Mouse (Mus musculus): ENCODE measurements around the gene Cfap206. TPM values are rescaled to one million over a fixed set of nuclear protein-coding genes. Genes with fewer than 3 reads are reported as not detected.

Cfap206 gene
- polyA plus RNA-seq, 1 experiment from 2014 or later = 0.75 TPM

DNA sequence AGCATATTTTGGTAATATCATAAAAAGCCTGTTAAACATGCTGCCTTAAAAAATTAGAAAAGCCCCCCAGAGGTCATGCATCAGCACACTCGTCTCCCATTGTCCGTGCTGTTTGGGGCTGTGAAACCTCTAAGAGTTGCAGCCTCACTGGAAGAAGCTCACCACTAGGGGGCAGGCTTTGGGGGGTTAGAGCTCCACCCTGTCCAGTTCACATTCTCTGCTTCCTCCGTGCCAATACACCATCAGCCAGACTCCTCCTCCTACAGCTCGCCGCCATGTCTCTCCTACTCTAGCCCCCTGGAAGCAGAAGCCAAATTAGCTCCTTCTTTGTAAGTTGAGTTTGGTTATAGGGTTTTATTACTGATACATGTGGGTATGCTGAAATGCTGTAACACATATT, 28.5 kb downstream of the Cfap206 start:
- H3K27me3 ChIP-seq (ENCODE audit: control insufficient read depth, insufficient read depth, low read length) = no peaks in the 10 kb centered on the region
- H3K4me2 ChIP-seq (replicated peaks; ENCODE audit: low read depth, low read length) = no peak overlapping the region
- 63% methylated on average over 5 of the region's 5 CpGs for WGBS
- ATAC-seq (ENCODE audit: insufficient number of reproducible peaks, insufficient read depth, low FRiP score, low read depth) = no peak
- no peak overlapping the region for H3K4me3 ChIP-seq (ENCODE audit: low read depth, low read length)
- H3K9ac ChIP-seq (replicated peaks; ENCODE audit: low read depth, low read length) = no peak overlapping the region
- H3K36me3 ChIP-seq (ENCODE audit: control insufficient read depth, insufficient read depth, low read length) = no peaks in the 10 kb centered on the region
- H3K27ac ChIP-seq (ENCODE audit: low read length) = no peak overlapping the region
- H3K9me3 ChIP-seq (ENCODE audit: control insufficient read depth, low read depth, low read length) = no peaks in the 10 kb centered on the region
- H3K4me1 ChIP-seq (ENCODE audit: control insufficient read depth, insufficient read depth, low read length) = no peaks in the 10 kb centered on the region

DNA sequence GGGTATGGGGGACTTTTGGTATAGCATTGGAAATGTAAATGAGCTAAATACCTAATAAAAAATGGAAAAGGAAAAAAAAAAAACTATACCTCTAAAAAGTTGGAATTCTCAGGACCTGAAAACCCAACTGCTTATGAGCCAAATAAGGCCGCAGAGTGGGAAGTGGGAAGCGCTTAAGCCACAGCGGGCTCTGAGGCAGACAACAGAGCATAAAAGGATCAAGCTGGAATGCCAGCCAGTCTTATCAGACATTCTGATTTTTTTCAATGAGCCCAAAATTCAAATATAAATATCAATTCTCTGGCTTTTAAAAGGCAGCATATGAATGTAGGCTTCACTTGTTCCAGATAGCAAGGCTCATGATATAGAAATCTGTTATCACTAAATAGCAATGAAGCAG, 42.0 kb downstream of the Cfap206 start:
- Histone ChIP-seq H3K4me2 (replicated peaks; ENCODE audit: low read depth, low read length) (peak overlapping the region; percentile 45; the same call in 1 of the 2 replicates), H3K9me3 (ENCODE audit: control insufficient read depth, low read depth, low read length) (no peaks in the 10 kb centered on the region), H3K4me1 (ENCODE audit: control insufficient read depth, insufficient read depth, low read length) (no peaks in the 10 kb centered on the region), H3K4me3 (ENCODE audit: low read depth, low read length) (no peak overlapping the region), H3K9ac (replicated peaks; ENCODE audit: low read depth, low read length) (no peak overlapping the region), H3K27ac (ENCODE audit: low read length) (no peak overlapping the region), H3K36me3 (ENCODE audit: control insufficient read depth, insufficient read depth, low read length) (no peaks in the 10 kb centered on the region), H3K27me3 (ENCODE audit: control insufficient read depth, insufficient read depth, low read length) (no peaks in the 10 kb centered on the region)
- whole genome bisulfite sequencing = 77% methylated on average over 3 of the region's 3 CpGs
- no peak for ATAC-seq (ENCODE audit: insufficient number of reproducible peaks, insufficient read depth, low FRiP score, low read depth)

DNA sequence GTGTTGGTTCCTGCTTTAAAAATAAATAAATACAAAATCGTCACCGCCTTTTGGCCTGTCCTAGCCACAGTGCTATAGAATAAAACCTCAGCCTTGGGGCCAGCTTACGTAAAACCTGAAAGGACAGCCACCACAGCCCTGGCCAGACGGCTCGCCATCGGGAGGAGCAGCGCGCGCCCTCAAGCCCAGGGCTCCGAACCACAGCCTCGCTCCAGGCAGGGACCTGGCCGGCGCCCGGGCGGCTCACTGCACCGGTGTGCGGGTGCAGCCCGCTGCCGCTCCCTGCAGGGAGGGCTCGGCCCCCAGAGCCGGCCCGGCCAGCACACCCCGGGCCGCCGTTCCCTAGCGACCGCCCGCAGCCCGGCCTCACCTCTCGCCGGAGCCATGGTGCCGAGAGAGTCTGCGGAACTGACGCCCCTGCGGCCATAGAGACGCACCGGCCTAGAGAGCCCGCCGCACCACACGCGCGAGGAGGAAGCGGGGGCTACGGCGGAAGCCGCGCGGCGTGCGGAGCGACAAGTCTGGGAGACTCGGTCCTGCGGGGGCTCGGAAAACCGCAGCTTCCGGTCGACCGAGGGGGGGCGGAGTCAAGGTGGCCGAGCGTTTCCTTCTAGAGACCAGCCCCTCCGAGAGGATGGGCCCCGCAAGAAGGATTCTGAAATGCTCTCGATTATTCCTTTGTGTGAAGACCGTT, 43.0 kb downstream of the Cfap206 start, which contains the start of gene Slc35a1:
Gene Slc35a1 (minus strand): TSS at position 565 of the 694 bp plus-strand sequence.
- peak; percentile 96 for ATAC-seq (ENCODE audit: insufficient number of reproducible peaks, insufficient read depth, low FRiP score, low read depth)
- peak within 1 kb of the TSS; percentile 45 for H3K4me2 ChIP-seq (replicated peaks; ENCODE audit: low read depth, low read length)
- H3K36me3 ChIP-seq (ENCODE audit: control insufficient read depth, insufficient read depth, low read length) = no peaks in the 10 kb centered on the region
- H3K9me3 ChIP-seq (ENCODE audit: control insufficient read depth, low read depth, low read length) = no peaks in the 10 kb centered on the region
- no peaks in the 10 kb centered on the region for H3K4me1 ChIP-seq (ENCODE audit: control insufficient read depth, insufficient read depth, low read length)
- peak within 1 kb of the TSS; percentile 71 for H3K9ac ChIP-seq (replicated peaks; ENCODE audit: low read depth, low read length)
- no peaks in the 10 kb centered on the region for H3K27me3 ChIP-seq (ENCODE audit: control insufficient read depth, insufficient read depth, low read length)
- under 1% methylated on average over 65 of the region's 65 CpGs for WGBS
- H3K27ac ChIP-seq (ENCODE audit: low read length) = peak within 1 kb of the TSS; percentile 93
- H3K4me3 ChIP-seq (ENCODE audit: low read depth, low read length) = peak within 1 kb of the TSS; percentile 72

DNA sequence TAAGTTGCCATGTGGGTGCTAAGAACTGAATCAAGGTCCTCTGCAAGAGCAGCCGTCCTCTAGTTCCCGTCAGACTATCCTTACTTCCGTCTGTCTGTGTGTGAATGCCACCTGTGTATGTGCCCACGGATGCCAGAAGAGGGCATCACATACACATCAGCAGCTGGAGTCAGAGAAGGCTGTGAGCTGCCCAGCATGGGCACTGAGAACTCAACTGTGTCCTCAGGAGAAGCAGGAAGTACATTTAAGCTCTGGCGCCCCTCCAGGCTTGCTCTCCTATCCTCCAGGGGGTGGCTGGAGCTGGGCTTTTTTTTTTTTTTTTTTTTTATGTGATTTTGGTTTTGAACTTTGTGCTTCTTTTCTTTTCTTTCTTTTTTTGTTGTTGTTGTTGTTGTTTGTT, 49.5 kb downstream of the Cfap206 start:
- Histone ChIP-seq H3K27ac (ENCODE audit: low read length) (no peak overlapping the region), H3K9ac (replicated peaks; ENCODE audit: low read depth, low read length) (no peak overlapping the region), H3K9me3 (ENCODE audit: control insufficient read depth, low read depth, low read length) (no peaks in the 10 kb centered on the region), H3K27me3 (ENCODE audit: control insufficient read depth, insufficient read depth, low read length) (no peaks in the 10 kb centered on the region), H3K4me3 (ENCODE audit: low read depth, low read length) (no peak overlapping the region), H3K4me2 (replicated peaks; ENCODE audit: low read depth, low read length) (no peak overlapping the region), H3K36me3 (ENCODE audit: control insufficient read depth, insufficient read depth, low read length) (peaks cover 9% of the 10 kb centered on the region), H3K4me1 (ENCODE audit: control insufficient read depth, insufficient read depth, low read length) (no peaks in the 10 kb centered on the region)
- no peak for ATAC-seq (ENCODE audit: insufficient number of reproducible peaks, insufficient read depth, low FRiP score, low read depth)
- WGBS = 91% methylated on average over 5 of the region's 5 CpGs

DNA sequence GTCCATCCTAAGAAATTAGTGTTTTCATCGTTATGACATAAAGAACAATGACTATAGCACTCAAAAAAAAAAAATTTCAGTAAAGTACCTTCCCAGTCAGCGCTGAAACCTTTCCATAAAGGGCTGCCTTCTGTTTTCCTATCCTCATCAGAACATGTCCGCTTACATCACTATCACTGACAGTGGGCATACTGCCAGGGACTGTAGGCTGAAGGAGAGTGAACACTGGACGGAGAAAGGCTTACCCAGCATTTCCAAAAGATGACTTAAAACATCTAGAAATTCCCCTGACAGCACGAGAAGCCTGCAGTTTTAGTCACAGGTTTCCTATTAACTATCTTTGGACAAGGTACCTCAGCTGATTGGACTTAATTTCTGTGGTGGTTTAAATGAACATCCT, 56.3 kb downstream of the Cfap206 start:
- no peak overlapping the region for H3K27ac ChIP-seq (ENCODE audit: low read length)
- no peak for ATAC-seq (ENCODE audit: insufficient number of reproducible peaks, insufficient read depth, low FRiP score, low read depth)
- no peak overlapping the region for H3K4me3 ChIP-seq (ENCODE audit: low read depth, low read length)
- no peaks in the 10 kb centered on the region for H3K4me1 ChIP-seq (ENCODE audit: control insufficient read depth, insufficient read depth, low read length)
- H3K4me2 ChIP-seq (replicated peaks; ENCODE audit: low read depth, low read length) = no peak overlapping the region
- no peak overlapping the region for H3K9ac ChIP-seq (replicated peaks; ENCODE audit: low read depth, low read length)
- WGBS = 85% methylated on average over 5 of the region's 5 CpGs
- H3K27me3 ChIP-seq (ENCODE audit: control insufficient read depth, insufficient read depth, low read length) = no peaks in the 10 kb centered on the region
- H3K9me3 ChIP-seq (ENCODE audit: control insufficient read depth, low read depth, low read length) = no peaks in the 10 kb centered on the region
- peaks cover 28% of the 10 kb centered on the region for H3K36me3 ChIP-seq (ENCODE audit: control insufficient read depth, insufficient read depth, low read length)

DNA sequence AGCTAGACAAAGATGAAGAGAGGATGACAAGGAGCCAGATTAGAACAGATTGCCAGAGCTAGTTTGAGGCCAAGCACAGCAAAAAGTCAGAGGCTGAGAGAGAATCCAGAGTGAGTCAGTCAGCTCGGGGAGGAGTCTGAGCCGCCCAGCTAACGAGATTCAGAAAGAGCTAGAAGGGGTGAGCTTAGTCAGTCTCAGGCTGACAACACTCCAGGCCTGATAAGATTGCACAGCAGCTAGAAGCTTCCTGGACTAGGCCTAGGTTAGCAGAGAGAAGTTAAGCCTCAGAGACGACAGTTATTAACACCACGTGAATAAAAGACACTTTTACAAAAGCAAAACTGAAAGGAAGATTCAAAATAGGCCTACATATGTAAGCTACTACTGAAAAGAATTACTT, 62.1 kb downstream of the Cfap206 start:
- no peak for ATAC-seq (ENCODE audit: insufficient number of reproducible peaks, insufficient read depth, low FRiP score, low read depth)
- Histone ChIP-seq H3K9ac (replicated peaks; ENCODE audit: low read depth, low read length) (no peak overlapping the region), H3K4me3 (ENCODE audit: low read depth, low read length) (no peak overlapping the region), H3K27ac (ENCODE audit: low read length) (no peak overlapping the region), H3K4me1 (ENCODE audit: control insufficient read depth, insufficient read depth, low read length) (no peaks in the 10 kb centered on the region), H3K4me2 (replicated peaks; ENCODE audit: low read depth, low read length) (no peak overlapping the region), H3K27me3 (ENCODE audit: control insufficient read depth, insufficient read depth, low read length) (no peaks in the 10 kb centered on the region), H3K9me3 (ENCODE audit: control insufficient read depth, low read depth, low read length) (no peaks in the 10 kb centered on the region), H3K36me3 (ENCODE audit: control insufficient read depth, insufficient read depth, low read length) (peaks cover 42% of the 10 kb centered on the region)
- 92% methylated on average over 5 of the region's 5 CpGs for WGBS

DNA sequence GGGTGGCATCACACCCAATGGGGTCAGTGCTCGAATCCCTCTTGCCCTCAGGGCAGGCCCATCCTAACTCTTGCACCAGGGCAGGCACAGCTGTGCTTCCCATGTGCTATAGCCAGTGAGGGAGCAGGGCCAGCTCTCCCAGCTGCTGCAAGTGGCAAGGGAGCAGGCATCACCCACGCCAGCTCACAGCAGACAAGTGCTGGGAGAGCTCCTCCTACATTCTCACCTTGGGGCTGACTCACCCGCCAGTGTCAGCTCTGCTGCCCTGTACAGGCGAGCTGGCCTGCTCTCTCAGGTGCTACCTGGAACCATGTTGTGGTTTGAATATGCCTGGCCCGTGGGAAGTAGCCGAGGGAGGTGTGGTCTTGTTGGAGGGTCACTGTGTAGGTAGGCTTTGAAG, 68.1 kb downstream of the Cfap206 start:
- no peaks in the 10 kb centered on the region for H3K27me3 ChIP-seq (ENCODE audit: control insufficient read depth, insufficient read depth, low read length)
- no peaks in the 10 kb centered on the region for H3K9me3 ChIP-seq (ENCODE audit: control insufficient read depth, low read depth, low read length)
- H3K4me3 ChIP-seq (ENCODE audit: low read depth, low read length) = no peak overlapping the region
- no peak overlapping the region for H3K9ac ChIP-seq (replicated peaks; ENCODE audit: low read depth, low read length)
- ATAC-seq (ENCODE audit: insufficient number of reproducible peaks, insufficient read depth, low FRiP score, low read depth) = no peak
- no peak overlapping the region for H3K27ac ChIP-seq (ENCODE audit: low read length)
- H3K4me1 ChIP-seq (ENCODE audit: control insufficient read depth, insufficient read depth, low read length) = no peaks in the 10 kb centered on the region
- no peak overlapping the region for H3K4me2 ChIP-seq (replicated peaks; ENCODE audit: low read depth, low read length)
- H3K36me3 ChIP-seq (ENCODE audit: control insufficient read depth, insufficient read depth, low read length) = peaks cover 33% of the 10 kb centered on the region
- WGBS = 83% methylated on average over 6 of the region's 6 CpGs

DNA sequence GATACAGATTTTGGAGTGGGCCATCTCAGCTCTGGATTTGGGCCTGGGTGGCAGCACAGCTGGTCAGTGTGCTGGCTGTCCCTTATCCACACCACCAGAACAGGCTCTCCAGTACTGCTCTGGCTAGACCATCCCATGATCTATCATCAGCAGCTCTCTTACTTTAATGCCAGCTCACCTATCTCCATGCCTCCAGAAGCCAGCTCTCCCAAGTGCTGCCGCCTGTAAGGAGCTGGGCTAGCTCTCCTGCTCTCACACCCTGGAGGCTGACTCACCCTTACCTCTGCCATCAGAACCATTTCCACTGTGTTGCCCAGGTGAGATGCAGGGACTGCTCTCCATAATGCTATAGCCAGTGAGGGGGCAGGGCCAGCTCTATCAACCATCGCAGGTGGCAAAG, 68.5 kb downstream of the Cfap206 start:
- Histone ChIP-seq H3K4me3 (ENCODE audit: low read depth, low read length) (no peak overlapping the region), H3K27me3 (ENCODE audit: control insufficient read depth, insufficient read depth, low read length) (no peaks in the 10 kb centered on the region), H3K36me3 (ENCODE audit: control insufficient read depth, insufficient read depth, low read length) (peaks cover 29% of the 10 kb centered on the region), H3K27ac (ENCODE audit: low read length) (no peak overlapping the region), H3K9me3 (ENCODE audit: control insufficient read depth, low read depth, low read length) (no peaks in the 10 kb centered on the region), H3K4me2 (replicated peaks; ENCODE audit: low read depth, low read length) (no peak overlapping the region), H3K9ac (replicated peaks; ENCODE audit: low read depth, low read length) (no peak overlapping the region), H3K4me1 (ENCODE audit: control insufficient read depth, insufficient read depth, low read length) (no peaks in the 10 kb centered on the region)
- no peak for ATAC-seq (ENCODE audit: insufficient number of reproducible peaks, insufficient read depth, low FRiP score, low read depth)
- 83% methylated on average over 2 of the region's 2 CpGs for WGBS

DNA sequence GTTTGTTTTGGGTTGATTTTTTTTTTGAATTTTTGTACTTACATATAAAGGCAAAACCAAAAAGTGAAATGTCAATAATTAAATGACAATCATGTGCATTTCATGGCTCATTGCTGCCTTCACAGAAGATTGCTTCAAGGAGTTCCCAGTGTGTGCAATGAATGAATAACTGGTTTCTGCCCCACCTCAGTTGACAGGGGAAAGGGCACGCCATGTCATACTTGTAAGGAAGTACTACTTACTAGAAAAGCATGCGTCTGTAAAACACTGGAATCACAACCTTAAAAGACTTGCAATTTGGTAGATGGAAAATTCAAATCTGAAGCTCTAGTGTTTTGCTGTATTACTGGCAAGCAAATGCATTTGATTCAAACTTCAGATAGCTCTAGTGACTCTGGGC, 71.0 kb downstream of the Cfap206 start:
- Histone ChIP-seq H3K27ac (ENCODE audit: low read length) (no peak overlapping the region), H3K36me3 (ENCODE audit: control insufficient read depth, insufficient read depth, low read length) (peaks cover 38% of the 10 kb centered on the region), H3K4me2 (replicated peaks; ENCODE audit: low read depth, low read length) (no peak overlapping the region), H3K4me1 (ENCODE audit: control insufficient read depth, insufficient read depth, low read length) (no peaks in the 10 kb centered on the region), H3K4me3 (ENCODE audit: low read depth, low read length) (no peak overlapping the region), H3K9ac (replicated peaks; ENCODE audit: low read depth, low read length) (no peak overlapping the region), H3K9me3 (ENCODE audit: control insufficient read depth, low read depth, low read length) (no peaks in the 10 kb centered on the region), H3K27me3 (ENCODE audit: control insufficient read depth, insufficient read depth, low read length) (no peaks in the 10 kb centered on the region)
- no peak for ATAC-seq (ENCODE audit: insufficient number of reproducible peaks, insufficient read depth, low FRiP score, low read depth)
- 87% methylated on average over 2 of the region's 2 CpGs for WGBS

Measured in stomach, embryonic 14.5 days (tissue).